Mouse (Mus musculus): Measurements from ENCODE around the gene Itprip. TPM values are rescaled to one million over a fixed set of nuclear protein-coding genes. Genes with fewer than 3 reads are reported as not detected.

Itprip gene
- polyA plus RNA-seq, 1 experiment = 7.4 TPM

DNA sequence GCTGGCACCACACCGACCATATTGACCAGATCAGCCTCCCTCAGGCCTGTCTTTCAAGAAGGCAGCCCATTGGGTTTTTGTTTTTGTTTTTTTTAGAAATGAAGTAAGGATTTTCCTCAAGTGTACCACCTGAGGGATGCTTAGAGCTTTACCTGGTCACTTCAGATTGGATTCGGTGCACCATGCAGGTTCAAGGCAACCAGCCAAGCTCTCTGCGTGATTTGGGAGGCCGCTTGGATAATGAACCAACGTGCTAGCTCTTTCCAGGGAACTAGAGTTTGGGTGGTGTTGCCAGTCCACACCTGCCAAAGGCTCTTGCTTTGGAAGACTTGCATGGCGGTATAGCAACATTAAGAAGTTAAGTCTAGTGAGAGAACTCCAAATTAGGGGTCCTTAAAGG, 26.0 kb downstream of the Itprip start:
- Histone ChIP-seq H3K27me3 (ENCODE audit: control insufficient read depth, insufficient read depth, low read length, poor library complexity, severe bottlenecking) (no peaks in the 10 kb centered on the region), H3K27ac (ENCODE audit: insufficient read depth, low read length) (no peak overlapping the region), H3K9me3 (replicated peaks; ENCODE audit: control insufficient read depth, insufficient read depth, low read length, poor library complexity, severe bottlenecking) (no peaks in the 10 kb centered on the region), H3K9ac (ENCODE audit: low read depth, poor library complexity, severe bottlenecking) (no peak overlapping the region), H3K4me1 (ENCODE audit: control insufficient read depth, insufficient read depth, low read length) (no peaks in the 10 kb centered on the region), H3K4me3 (ENCODE audit: low read depth, low read length) (no peak overlapping the region), H3K36me3 (ENCODE audit: control insufficient read depth, insufficient read depth, low read length, poor library complexity, severe bottlenecking) (no peaks in the 10 kb centered on the region)
- TF ChIP-seq POLR2A (IDR thresholded peaks at IDR 0.05; ENCODE audit: insufficient read depth, low read length) (no peak), EP300 (IDR thresholded peaks at IDR 0.05; ENCODE audit: insufficient read depth, low read depth, low read length) (no peak), CTCF (IDR thresholded peaks at IDR 0.05; ENCODE audit: low read depth, low read length) (no peak)

GRCm38 (mm10) chr19:47891562-47892312, 27.4 kb downstream of the Itprip start:
- no peak overlapping the region for H3K9ac ChIP-seq (ENCODE audit: low read depth, poor library complexity, severe bottlenecking)
- no peak for TF ChIP-seq EP300 (IDR thresholded peaks at IDR 0.05; ENCODE audit: insufficient read depth, low read depth, low read length)
- no peak for TF ChIP-seq POLR2A (IDR thresholded peaks at IDR 0.05; ENCODE audit: insufficient read depth, low read length)
- TF ChIP-seq CTCF (IDR thresholded peaks at IDR 0.05; ENCODE audit: low read depth, low read length) = no peak
- no peaks in the 10 kb centered on the region for H3K27me3 ChIP-seq (ENCODE audit: control insufficient read depth, insufficient read depth, low read length, poor library complexity, severe bottlenecking)
- H3K27ac ChIP-seq (ENCODE audit: insufficient read depth, low read length) = no peak overlapping the region
- H3K9me3 ChIP-seq (replicated peaks; ENCODE audit: control insufficient read depth, insufficient read depth, low read length, poor library complexity, severe bottlenecking) = no peaks in the 10 kb centered on the region
- H3K4me1 ChIP-seq (ENCODE audit: control insufficient read depth, insufficient read depth, low read length) = no peaks in the 10 kb centered on the region
- H3K4me3 ChIP-seq (ENCODE audit: low read depth, low read length) = no peak overlapping the region
- no peaks in the 10 kb centered on the region for H3K36me3 ChIP-seq (ENCODE audit: control insufficient read depth, insufficient read depth, low read length, poor library complexity, severe bottlenecking)

- no peaks in the 10 kb centered on the region for H3K4me1 ChIP-seq (ENCODE audit: control insufficient read depth, insufficient read depth, low read length)
- no peaks in the 10 kb centered on the region for H3K9me3 ChIP-seq (replicated peaks; ENCODE audit: control insufficient read depth, insufficient read depth, low read length, poor library complexity, severe bottlenecking)
- no peaks in the 10 kb centered on the region for H3K36me3 ChIP-seq (ENCODE audit: control insufficient read depth, insufficient read depth, low read length, poor library complexity, severe bottlenecking)
These were observed 28.5 kb downstream of the Itprip start for GRCm38 (mm10) chr19:47890489-47891130.

GRCm38 (mm10) chr19:47888037-47888436, 31.1 kb downstream of the Itprip start:
- Histone ChIP-seq H3K4me3 (ENCODE audit: low read depth, low read length) (no peak overlapping the region), H3K4me1 (ENCODE audit: control insufficient read depth, insufficient read depth, low read length) (no peaks in the 10 kb centered on the region), H3K27ac (ENCODE audit: insufficient read depth, low read length) (no peak overlapping the region), H3K9ac (ENCODE audit: low read depth, poor library complexity, severe bottlenecking) (no peak overlapping the region), H3K9me3 (replicated peaks; ENCODE audit: control insufficient read depth, insufficient read depth, low read length, poor library complexity, severe bottlenecking) (no peaks in the 10 kb centered on the region), H3K27me3 (ENCODE audit: control insufficient read depth, insufficient read depth, low read length, poor library complexity, severe bottlenecking) (no peaks in the 10 kb centered on the region), H3K36me3 (ENCODE audit: control insufficient read depth, insufficient read depth, low read length, poor library complexity, severe bottlenecking) (no peaks in the 10 kb centered on the region)
- TF ChIP-seq EP300 (IDR thresholded peaks at IDR 0.05; ENCODE audit: insufficient read depth, low read depth, low read length) (no peak), CTCF (IDR thresholded peaks at IDR 0.05; ENCODE audit: low read depth, low read length) (no peak), POLR2A (IDR thresholded peaks at IDR 0.05; ENCODE audit: insufficient read depth, low read length) (no peak)

More at GRCm38 (mm10) chr19:47890489-47891130, 28.5 kb downstream of the Itprip start:
- no peak overlapping the region for H3K4me3 ChIP-seq (ENCODE audit: low read depth, low read length)
- H3K27me3 ChIP-seq (ENCODE audit: control insufficient read depth, insufficient read depth, low read length, poor library complexity, severe bottlenecking) = no peaks in the 10 kb centered on the region
- no peak overlapping the region for H3K9ac ChIP-seq (ENCODE audit: low read depth, poor library complexity, severe bottlenecking)
- no peak for TF ChIP-seq POLR2A (IDR thresholded peaks at IDR 0.05; ENCODE audit: insufficient read depth, low read length)
- no peak for TF ChIP-seq CTCF (IDR thresholded peaks at IDR 0.05; ENCODE audit: low read depth, low read length)
- no peak for TF ChIP-seq EP300 (IDR thresholded peaks at IDR 0.05; ENCODE audit: insufficient read depth, low read depth, low read length)
- H3K27ac ChIP-seq (ENCODE audit: insufficient read depth, low read length) = no peak overlapping the region

DNA sequence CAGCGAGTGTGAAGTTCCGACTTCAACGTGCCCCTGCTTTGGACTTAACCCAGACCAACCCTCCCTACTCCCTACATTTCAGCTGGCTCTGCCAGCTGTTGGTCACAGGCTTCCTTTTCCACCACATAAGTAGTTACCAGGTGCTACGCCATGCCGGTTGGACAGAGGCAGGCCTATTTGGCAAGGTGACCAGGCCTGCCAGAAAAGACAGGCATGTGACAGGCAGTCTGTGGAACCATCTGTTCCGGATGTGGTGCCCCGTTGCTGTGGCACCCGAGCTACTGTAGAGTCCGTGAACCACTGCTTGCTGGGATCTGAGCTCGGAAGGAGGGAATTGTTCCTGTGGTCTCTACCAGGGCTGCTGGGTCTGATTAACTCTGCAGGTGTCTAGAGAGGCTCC, 31.7 kb downstream of the Itprip start:
- Histone ChIP-seq H3K4me1 (ENCODE audit: control insufficient read depth, insufficient read depth, low read length) (no peaks in the 10 kb centered on the region), H3K9ac (ENCODE audit: low read depth, poor library complexity, severe bottlenecking) (no peak overlapping the region), H3K4me3 (ENCODE audit: low read depth, low read length) (no peak overlapping the region), H3K36me3 (ENCODE audit: control insufficient read depth, insufficient read depth, low read length, poor library complexity, severe bottlenecking) (no peaks in the 10 kb centered on the region), H3K27me3 (ENCODE audit: control insufficient read depth, insufficient read depth, low read length, poor library complexity, severe bottlenecking) (no peaks in the 10 kb centered on the region), H3K27ac (ENCODE audit: insufficient read depth, low read length) (no peak overlapping the region), H3K9me3 (replicated peaks; ENCODE audit: control insufficient read depth, insufficient read depth, low read length, poor library complexity, severe bottlenecking) (no peaks in the 10 kb centered on the region)
- TF ChIP-seq POLR2A (IDR thresholded peaks at IDR 0.05; ENCODE audit: insufficient read depth, low read length) (no peak), EP300 (IDR thresholded peaks at IDR 0.05; ENCODE audit: insufficient read depth, low read depth, low read length) (no peak), CTCF (IDR thresholded peaks at IDR 0.05; ENCODE audit: low read depth, low read length) (no peak)

DNA sequence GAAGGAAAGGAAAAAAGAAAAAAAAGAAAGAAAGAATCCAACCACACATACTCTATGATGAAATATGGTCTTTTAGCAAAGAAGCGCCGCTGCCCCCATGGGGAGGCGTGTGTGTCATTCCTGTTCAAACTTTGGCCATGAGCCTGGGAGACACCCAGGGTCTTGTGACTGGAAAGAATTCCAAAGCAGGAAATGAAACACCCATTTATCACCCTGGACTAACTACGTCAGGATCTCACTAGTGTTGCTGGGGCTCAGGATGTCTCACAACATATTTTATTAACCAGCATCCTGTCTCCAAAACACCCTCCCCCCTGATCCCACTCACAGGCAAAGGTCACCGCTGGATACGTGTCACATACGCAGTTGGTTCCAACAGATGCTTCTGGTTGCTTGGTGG, 32.5 kb downstream of the Itprip start:
- TF ChIP-seq POLR2A (IDR thresholded peaks at IDR 0.05; ENCODE audit: insufficient read depth, low read length) (no peak), CTCF (IDR thresholded peaks at IDR 0.05; ENCODE audit: low read depth, low read length) (no peak), EP300 (IDR thresholded peaks at IDR 0.05; ENCODE audit: insufficient read depth, low read depth, low read length) (no peak)
- no peak overlapping the region for H3K27ac ChIP-seq (ENCODE audit: insufficient read depth, low read length)
- no peaks in the 10 kb centered on the region for H3K9me3 ChIP-seq (replicated peaks; ENCODE audit: control insufficient read depth, insufficient read depth, low read length, poor library complexity, severe bottlenecking)
- no peak overlapping the region for H3K4me3 ChIP-seq (ENCODE audit: low read depth, low read length)
- no peak overlapping the region for H3K9ac ChIP-seq (ENCODE audit: low read depth, poor library complexity, severe bottlenecking)
- no peaks in the 10 kb centered on the region for H3K4me1 ChIP-seq (ENCODE audit: control insufficient read depth, insufficient read depth, low read length)
- H3K27me3 ChIP-seq (ENCODE audit: control insufficient read depth, insufficient read depth, low read length, poor library complexity, severe bottlenecking) = no peaks in the 10 kb centered on the region
- no peaks in the 10 kb centered on the region for H3K36me3 ChIP-seq (ENCODE audit: control insufficient read depth, insufficient read depth, low read length, poor library complexity, severe bottlenecking)
